Mouse (Mus musculus): Measurements from ENCODE around the gene Svopl.

DNA sequence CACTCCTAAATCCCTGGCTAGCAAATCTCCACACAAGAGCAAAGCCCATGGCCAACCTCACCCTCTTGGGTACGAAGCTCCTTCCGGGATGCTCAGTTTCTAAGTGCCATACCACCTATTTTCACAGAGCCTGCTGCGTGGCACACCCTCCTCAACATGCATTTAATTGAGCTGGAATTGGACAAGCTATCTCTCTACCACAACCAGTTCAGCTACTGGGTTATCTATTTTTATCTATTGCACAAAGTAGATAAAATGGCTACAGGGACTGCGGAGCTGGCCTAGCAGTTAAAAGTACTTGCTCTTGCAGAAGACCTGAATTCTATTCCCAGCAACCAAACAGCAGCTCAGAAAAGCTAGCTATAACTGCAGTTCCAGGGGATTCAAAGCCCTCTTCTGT is 24.5 kb upstream of the Svopl start:
- TF ChIP-seq CTCF (IDR thresholded peaks at IDR 0.05; ENCODE audit: insufficient read depth, low read length) (no peak), POLR2A (IDR thresholded peaks at IDR 0.05; ENCODE audit: borderline replicate concordance, extremely low read depth, low read depth, low read length) (no peak)
